Mouse (Mus musculus) heart, postnatal 14 days (tissue): ENCODE measurements around the gene Ube2l3. TPM values are rescaled to one million over a fixed set of nuclear protein-coding genes. Genes with fewer than 3 reads are reported as not detected.
"Not testable (repeated sequence)": the region's sequence is repeated elsewhere in the genome, so short reads cannot be mapped to it uniquely, and the experiment has no call there.

ENCODE experiments used
- DNase-seq, 2 experiments: peaks; one replicate each; pipeline ENCODE4 v3.0.0; 2021 to 2022
- intact Hi-C: fragments of 180-260 bp; cut with DNase I; formaldehyde crosslinking; loops from one replicate; pipeline ENCODE4 v1.15.1; 2025
- total RNA-seq, 2 experiments: library from RNA; stranded (reverse); gene quantifications; 2 replicates each; pipeline ENCODE4 v1.2.3; 2021

Gene Ube2l3
- total RNA-seq, 2 experiments from 2014 or later = 114 to 118 TPM

DNA sequence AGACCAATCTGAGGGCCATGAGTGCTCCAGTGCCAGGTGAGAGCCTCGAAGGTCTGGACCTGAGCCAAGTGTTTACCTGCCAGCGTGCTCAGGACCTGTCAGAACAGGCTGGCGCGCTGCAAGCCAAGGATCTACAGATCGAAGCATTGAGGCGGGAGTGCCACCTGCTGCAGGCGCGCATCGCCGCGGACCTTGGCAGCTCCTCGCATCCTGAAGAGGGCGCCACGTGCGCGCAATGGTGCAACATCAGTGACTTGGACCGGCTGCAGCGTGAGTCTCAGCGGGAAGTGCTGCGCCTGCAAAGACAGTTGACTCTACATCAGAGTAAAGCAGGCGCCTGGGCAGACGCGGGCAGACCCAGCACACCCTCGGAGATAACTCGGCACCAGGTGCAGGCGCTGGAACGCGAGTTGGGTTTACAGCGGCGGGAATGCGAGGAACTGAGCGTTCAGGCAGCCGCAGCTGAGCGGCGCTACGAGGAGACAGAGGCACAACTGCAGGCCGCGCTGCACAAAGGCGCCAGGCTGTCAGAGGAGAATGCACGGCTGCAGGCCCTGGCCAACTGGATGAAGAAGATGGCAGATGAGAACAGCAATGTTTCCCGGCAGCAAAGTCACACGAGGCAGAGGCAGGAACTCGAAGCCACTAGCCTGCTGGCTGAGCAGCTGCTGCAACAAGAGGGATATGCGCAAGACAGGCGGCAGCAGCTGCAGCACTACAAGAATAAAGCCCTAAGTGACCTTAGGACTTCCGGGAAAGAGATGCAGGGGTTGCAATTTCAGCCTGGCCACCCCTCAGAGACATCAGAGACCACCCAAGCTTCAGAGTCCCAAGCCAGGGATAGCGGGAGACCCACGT is 7.8 kb upstream of the Ube2l3 start:
- intact Hi-C loops = loop anchor here (1.0 to 5.0 kb wide), 2 partner anchors 61 to 63 kb away; partner anchors contain the start of gene Ccdc116
- DNase-seq = peak; percentile 92 to 94

DNA sequence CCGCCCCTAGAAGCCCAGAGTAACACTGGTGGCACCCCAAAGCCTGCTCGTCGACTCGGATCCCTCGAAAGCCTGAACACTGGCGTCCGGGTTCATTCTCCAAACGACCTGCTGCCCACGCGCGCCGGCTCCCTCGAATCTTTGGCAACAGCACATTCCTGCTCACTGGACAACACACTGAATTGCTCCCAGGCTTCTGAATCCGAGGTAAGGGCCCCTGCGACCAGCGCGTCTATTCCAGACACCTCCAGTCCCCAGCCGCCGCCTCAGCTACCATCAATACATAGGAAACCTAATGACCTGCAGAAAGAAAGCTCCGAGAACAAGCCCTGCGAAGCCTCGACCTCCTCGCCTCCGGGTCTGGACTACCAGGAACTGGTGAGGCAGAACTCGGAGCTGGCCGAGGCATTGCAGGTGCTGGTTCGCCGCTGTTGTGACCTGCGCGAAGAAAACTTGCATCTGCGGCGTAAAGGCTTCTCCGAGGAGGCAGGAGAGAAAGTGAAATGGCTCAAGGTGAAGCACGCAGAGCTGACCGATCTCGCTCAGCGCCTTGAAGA is 7.0 kb upstream of the Ube2l3 start:
- intact Hi-C loops = loop anchor here (5.0 kb wide), 1 partner anchor 62 kb away; the partner anchor contains the start of gene Ccdc116
- no peak for DNase-seq

DNA sequence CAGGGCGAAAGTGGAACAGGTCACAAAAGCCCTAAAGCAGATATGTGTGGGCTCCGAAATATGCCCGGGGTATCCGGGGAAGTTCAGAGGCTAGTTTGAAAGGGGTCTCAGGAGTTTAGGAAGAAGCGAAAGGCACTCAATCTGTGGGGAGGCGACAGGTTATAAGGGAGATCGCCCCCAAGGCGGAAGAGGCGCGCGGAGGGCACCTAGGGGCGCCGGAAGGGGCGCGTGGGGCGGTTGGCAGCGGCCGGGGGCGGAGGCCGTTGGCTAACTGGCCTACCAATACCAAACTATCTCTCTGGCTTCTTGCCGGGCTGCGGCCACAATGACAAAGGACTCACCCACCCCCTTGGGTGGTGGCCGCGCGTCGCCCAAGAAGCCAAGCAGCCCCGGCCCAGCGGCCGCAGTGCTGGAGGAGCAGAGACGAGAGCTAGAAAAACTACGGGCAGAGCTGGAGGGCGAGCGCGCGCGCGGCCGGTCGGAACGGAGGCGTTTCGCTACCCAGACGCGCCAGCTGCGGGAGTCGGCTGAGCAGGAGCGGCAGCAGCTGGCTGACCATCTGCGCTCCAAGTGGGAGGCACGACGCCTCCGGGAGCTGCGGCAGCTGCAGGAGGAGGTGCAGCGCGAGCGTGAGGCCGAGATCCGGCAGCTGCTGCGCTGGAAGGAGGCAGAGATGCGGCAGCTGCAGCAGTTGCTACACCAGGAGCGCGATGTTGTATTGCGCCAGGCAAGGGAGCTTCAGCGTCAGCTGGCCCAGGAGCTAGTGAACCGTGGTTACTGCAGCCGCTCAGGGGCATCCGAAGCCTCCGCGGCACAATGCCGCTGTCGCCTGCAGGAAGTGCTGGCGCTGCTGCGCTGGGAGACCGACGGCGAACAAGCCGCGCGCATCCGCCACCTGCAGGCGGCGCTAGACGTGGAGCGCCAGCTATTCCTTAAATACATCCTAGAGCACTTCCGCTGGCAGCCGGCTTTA is 6.2 kb upstream of the Ube2l3 start, which contains the start of gene Rimbp3:
Gene Rimbp3 (plus strand): TSS at position 215 of the 973 bp plus-strand sequence.
- intact Hi-C loops = loop anchor here (5.0 kb wide), 1 partner anchor 61 kb away; the partner anchor contains the start of gene Ccdc116
- peak; percentile 89 to 92 for DNase-seq

DNA sequence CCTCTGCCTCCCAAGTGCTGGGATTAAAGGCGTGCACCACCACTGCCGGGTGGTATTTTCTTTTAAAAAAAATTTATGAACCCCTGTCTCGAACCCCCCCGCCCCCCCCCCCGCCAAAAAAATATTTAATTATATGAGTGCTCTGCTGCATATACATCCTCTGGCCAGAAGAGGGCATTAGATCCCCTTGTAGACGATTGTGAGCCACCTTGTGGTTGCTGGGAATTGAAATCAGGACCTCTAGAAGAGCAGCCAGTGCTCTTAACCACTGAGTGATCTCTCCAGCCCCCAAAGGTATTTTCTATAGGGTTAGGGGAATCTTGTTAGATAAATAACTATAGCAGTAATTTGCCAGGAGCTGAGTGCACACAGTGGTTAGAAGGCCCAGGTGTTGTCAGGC is 2.5 kb upstream of the Ube2l3 start:
- intact Hi-C loops = loop anchor here (5.0 kb wide), 1 partner anchor 58 kb away; the partner anchor contains the start of gene Ccdc116
- peak; percentile 7 to 37 for DNase-seq

DNA sequence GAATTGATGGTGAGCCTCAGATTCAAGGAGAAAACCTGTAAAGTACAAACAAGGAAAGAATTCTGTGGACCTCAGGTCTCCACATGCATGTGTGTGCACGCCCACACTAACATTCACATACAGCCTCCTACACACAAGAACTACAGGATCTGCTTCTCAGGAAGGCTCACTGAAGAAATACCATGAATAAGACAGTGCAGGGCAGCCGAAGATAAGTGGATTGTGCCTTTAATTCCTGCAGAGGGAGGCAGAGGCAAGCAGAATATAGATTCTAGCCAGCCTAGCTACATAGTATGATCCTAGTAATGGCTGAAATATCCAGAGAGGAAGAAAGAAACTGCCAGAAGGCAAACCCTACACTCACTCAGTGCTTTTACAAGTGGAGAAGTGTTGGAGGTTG is 472 bp downstream of the Ube2l3 start:
- intact Hi-C loops = no loop called here
- no peak for DNase-seq

DNA sequence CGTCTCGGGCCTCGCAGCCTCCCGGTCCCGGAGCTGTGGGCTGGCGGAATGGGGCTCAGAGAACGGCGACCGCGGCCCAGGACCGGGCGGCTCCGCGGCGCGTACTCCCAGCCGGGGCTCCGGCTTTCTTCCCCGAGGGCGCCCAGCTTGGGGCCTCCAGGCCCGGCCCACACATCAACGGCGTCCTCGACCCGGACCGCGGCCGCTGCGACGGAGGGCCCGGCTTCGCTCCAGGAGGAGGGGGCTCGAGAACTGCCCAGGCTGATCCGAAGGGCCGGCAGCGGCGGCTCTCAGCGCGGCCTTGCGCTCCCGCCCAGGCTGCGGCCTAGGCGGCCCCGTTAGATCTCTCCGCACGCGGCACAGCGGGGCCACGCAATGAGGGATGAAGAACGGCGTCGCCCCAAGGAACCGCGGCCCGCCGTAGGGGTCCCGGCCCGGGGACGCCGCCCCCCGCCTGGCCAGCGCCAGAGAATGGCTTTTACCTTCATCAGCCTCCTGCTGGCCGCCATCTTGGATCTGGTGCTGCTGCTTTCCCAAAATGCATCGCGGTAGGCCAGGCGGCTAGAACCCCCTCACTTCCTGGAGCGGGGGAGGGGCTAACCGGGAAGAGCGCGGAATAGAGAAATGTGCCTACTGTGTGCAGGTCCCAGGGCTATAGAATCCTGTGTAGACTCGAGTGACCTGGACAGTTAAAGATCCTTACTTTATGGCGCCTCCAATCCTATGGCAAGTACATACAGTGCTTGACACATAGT is 1.3 kb downstream of the Ube2l3 start:
- intact Hi-C loops = no loop called here
- DNase-seq = peak; percentile 80 to 84

DNA sequence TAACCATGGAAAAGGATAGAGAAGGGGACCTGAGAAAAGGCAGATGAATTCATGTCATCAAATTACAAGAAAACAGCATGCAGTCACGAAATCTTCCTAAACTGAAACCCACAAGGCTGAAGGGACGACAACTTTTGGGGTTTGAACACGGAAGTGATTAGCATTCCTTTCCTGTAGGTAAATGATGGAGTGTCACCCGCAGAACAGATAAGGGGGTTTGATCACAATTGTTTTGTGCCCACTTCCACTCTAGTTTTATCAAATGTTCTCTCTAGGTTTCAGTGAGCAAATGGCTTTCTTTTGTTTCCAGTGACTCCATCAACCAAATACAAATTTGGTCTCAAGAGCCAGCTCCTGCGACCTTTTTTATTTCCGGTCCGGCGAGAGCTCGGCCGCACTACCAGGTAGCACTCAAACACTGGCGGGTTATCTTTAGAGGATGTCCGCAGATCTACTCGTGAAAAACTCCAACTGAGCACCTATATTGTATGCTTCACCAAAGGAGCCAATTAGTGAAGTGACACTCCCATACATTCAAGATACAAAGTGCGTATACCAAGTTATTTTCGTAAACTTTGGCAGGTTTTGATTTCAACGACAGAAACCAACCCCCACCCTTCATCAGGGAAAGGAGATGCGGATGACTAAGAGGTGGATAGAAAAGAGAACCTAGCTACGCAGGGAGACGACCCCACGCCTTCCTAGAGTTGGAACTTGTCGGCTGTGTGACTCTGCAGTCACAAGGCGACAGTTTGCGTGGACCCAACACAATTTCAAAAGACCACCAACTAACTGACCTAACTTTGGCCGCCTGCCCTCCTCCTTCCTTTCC is 2.1 kb downstream of the Ube2l3 start:
- intact Hi-C loops = no loop called here
- no peak for DNase-seq

DNA sequence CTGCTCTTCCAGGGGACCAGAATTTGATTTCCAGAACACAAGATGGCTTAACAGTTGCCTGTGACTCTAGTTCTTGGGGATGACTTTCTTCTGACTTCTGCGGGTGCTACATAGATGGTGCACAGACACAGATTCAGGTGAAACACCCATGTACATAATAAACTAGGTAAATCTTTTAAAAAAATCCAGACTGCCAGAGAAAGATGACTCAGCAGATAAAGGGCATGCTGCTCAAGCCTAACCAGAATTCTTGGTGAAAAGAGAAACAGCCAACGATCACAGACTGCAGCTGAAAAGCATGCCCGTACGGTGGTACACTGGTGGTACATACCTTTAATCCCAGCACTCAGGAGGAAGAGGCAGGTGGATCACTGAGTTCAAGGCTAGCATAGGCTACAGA is 8.6 kb downstream of the Ube2l3 start:
- no peak for DNase-seq
- intact Hi-C loops = loop anchor here (5.0 kb wide), 1 partner anchor 47 kb away; the partner anchor contains the start of gene Ccdc116

DNA sequence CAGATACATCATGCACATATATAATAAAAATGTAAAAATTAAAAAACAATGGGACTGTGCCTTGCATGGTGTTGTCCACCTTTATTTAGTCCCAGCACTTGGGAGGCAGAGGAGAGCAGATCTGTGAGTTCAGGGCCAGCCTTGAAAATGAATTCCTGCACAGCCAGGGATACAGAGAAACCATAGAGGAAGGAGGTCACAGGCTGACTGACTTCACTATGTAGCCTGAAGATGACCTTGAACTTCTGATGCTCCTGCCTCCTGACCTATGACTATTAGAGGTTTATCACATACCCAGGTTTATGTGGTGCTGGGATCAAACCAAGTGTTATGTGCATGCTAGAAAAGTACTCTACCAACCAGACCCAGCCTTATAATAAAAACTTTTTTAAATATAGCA is 17.0 kb downstream of the Ube2l3 start:
- intact Hi-C loops = no loop called here
- DNase-seq = no peak

DNA sequence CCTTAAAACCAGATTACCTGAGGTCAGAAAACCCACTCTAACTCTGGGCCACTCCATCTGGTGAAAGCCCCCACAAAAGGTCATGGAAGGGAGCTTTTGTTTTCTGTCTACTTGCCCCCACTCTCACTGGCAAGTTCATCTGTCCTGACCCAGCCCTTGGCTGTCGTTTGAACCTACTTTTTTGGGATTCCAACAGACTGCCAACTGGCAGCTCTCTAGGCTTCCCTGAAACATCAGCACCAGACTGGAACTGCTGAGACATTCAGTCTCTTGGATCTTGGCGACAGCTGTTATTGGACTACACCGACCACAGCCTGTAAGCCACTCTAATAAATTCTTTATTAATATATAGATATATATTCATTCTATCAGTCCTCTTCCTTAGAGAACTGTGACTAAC is 19.4 kb downstream of the Ube2l3 start:
- intact Hi-C loops = no loop called here
- no peak for DNase-seq

DNA sequence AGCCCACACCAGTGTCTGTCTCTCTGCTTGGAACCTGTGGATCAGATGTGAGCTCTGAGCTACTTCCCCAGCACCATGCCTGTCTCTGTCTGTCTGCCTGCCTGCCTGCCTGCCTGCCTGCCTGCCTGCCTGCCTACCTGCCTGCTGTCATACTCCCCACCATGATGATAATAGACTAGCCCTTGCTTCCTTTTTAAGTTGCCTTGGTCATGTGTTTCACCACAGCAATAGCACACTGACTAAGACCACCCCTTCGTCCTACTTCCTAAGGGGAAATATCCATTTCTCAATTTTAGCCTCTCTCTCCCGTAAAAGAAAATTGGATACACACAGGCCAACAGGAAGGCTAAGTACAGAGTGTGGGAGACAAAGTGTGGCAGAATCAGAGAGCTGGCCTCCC is 20.3 kb downstream of the Ube2l3 start:
- intact Hi-C loops = no loop called here
- DNase-seq = no peak

DNA sequence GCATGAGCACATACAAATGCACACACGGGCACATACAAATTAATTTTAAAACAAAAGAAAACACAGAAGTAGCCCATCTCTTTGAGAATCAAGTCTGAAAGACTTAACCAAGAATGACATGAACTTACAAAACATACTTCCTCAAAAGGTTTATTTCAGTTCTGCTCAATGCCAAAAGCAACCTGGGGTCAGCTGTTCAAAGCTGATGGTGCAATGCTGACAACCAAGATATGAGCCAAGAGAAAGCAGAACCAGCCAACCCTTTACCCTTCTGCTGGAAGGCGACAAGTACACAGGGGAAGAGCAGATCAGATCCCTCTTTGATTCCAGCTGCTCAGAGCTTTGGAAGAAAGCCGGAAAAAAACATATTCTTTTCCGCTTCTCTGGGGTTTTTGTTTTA is 21.1 kb downstream of the Ube2l3 start:
- intact Hi-C loops = no loop called here
- DNase-seq = peak in 1 of 2 experiments; percentile 13

DNA sequence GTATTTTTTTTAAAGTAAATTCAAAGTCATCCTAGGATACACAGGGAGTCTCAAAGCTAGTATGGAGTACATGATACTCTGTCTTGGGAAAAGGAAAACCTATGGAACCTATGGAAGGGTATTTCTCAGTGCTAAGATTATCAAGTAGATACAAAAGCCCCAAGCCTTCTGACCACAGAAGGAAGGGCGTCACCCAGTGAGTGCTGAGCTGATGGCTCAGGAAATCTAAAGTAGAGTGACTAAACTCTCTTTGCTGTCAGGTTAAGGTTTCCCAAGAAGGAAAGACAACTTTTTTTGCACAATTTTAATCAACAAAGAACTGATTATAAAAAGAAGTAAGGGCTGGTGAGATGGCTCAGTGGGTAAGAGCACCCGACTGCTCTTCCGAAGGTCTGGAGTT is 22.7 kb downstream of the Ube2l3 start:
- DNase-seq = no peak
- intact Hi-C loops = no loop called here

DNA sequence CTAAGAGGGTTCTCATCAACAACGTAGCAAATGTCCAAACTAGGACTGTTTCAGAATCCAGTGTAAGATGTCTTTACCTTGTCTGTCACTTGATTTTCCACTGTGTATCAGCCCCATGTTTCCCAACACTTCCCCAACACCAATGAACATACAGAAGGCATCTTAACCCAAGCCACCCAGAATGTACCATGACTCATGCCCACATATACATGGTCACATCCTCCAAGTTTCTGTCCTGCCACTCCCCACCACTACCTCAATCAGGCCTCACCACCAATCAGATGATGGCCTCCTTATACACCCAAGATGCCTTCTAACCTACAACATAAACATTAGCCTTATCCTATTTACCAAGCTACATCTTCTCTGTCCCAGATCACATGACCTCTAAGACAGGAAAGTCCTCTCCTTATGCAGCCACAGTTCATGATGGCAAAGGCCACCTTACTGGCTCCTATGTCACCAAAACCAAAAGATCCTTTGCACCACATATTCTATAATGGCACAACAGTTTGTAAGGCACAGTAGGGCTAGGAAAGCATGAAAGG is 24.8 kb downstream of the Ube2l3 start:
- DNase-seq = no peak
- intact Hi-C loops = no loop called here

DNA sequence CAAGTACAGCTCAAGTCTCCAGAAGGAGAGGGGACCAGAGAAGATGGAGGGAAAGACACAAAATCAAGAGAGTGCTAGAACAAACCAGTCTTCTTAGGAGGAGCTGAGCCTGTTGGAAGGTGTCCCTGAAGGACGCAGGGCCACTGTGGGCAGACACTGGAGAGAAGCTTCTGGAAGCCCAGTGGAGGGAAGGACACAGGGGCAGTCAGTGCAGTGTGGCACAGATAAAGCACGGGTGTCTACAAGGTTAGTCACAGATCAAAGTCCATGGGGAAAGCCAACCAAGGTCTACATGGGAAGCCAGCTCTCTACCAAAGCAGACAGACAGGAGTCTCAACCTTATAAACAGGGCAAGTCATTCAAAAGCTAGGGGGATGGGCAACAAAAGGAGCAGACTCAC is 26.7 kb downstream of the Ube2l3 start:
- intact Hi-C loops = no loop called here
- DNase-seq = no peak

DNA sequence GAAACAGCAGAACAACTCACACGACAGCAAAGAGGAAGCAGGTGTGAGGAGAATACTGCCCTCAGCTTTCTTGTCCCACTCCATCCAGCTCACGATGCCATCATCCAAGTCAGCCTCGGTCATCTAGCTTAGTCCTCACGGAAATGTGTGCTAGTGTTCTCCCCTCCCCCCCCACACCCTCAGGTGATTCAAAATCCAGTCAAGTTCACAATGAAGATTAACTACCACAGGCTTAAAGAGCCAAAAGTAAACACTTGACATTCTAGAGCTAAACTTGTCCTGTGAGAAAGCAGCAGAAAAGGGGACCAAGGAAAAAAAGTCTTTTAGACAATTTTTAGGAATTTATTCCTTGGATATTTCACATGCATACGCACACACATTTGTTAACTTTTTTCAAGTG is 34.4 kb downstream of the Ube2l3 start:
- DNase-seq = no peak
- intact Hi-C loops = no loop called here

DNA sequence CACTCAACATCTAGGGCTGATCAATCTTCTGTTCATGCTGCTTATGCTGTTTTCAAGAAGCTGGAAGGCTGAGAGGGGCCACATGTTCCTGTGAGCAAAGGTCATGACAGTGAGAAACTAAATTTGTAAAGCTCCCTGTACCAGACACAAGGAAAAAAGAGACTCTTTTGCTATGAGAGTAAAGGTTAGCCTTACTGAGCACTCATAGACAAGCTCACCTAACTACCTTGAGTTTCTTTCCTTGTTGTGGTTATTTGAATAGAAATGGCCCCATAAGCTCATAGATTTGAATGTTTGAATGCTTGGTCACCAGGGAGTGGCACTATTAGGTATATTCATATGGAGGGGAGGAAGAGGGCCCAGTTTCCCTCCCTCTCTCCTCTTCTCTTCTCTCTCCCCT is 35.3 kb downstream of the Ube2l3 start:
- intact Hi-C loops = no loop called here
- DNase-seq = no peak

DNA sequence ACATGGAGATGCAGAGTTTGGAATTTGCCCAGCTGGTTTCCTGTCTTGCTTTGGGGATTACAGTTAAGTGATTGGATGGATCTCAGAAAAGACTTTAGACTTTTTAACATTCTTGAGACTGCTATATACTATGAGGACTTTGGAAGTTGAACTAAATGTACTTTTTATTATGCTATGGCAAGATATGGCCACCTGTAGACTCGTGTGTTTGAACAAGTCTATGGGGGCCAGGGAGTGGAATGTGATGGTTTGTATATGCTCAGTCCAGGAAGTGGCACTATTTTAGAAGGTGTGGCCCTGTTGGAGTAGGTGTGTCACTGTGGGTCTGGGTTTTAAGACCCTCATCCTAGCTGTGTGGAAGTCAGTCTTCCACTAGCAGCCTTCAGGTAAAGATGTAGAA is 37.0 kb downstream of the Ube2l3 start:
- intact Hi-C loops, DNase-seq: not testable (repeated sequence)

DNA sequence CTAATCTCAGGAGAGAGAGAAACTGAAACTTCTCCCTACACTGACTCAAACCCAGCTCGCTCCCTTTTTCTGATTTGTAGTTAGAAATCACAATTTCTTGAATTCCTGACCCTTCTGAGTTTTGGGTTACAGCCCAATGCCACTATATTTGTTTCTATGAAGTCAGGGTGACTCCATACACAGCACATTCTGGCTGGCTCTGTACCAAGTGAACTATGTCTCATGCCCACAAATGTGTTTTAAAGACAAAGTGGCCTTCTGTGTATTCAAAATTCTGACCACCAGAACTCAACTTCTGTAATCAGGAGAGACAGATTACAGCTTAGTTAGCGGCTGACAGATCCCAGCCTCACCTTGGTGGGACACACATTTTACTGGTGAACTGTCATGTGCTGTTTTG is 48.1 kb downstream of the Ube2l3 start:
- no peak for DNase-seq
- intact Hi-C loops = no loop called here
